Mouse (Mus musculus): ENCODE measurements around the gene Mlf2. TPM values are rescaled to one million over a fixed set of nuclear protein-coding genes. Genes with fewer than 3 reads are reported as not detected.

Mlf2 gene
- polyA plus RNA-seq, 1 experiment from 2014 or later, result 346 TPM

DNA sequence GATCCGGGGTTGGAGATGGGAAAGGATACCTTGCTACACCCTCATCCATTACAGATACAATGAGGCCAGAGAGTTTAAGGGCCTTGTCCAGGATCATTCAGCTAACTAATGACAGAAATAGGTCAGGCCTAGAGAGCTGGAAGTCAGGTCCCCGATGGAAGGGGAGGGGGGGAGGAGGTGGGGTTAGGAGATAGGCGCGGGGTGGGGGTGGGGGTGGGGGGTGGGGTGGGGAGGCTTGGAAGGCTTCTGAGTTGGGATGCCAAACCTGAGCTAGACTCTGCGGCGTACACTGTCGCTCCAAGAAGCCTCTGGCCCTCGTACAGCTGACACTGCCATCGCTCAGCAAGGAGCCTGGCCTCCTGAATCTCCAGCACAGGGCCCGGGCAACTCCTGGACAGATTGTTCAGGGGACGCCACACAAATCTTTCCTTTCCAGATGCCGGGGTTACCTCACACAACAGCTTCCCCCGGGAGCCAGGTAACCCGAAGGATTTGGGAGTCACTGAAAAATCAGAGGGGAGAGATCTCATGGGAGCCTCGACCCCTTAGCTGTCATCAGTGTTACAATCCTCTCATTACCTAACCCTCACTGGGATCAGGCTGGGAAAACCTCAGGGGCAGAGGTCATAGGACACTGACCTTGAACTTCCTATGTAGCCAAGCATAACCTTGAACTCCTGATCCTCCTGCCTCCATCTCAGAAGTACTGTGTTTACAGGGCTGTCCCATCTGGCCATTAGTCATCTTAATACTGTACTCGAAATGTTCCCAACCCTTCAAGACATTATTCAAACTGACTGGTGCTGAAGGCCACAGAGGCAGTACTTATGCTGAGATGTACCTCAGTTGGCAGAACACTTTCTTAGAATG lies 26.0 kb upstream of the Mlf2 start:
- Histone ChIP-seq H3K4me3 (ENCODE audit: low read depth, low read length) (peak overlapping the region; percentile 52), H3K27me3 (replicated peaks; ENCODE audit: control insufficient read depth, insufficient read depth, low read length) (no peaks in the 10 kb centered on the region), H3K4me1 (ENCODE audit: control insufficient read depth, insufficient read depth, low read length) (peaks cover 16% of the 10 kb centered on the region), H3K27ac (replicated peaks; ENCODE audit: low read depth, low read length) (peak overlapping the region; percentile 99), H3K9ac (ENCODE audit: low read depth, low read length) (peak overlapping the region; percentile 74), H3K9me3 (ENCODE audit: control insufficient read depth, low read length) (no peaks in the 10 kb centered on the region), H3K36me3 (ENCODE audit: control insufficient read depth, insufficient read depth, low read length) (no peaks in the 10 kb centered on the region), H3K4me2 (ENCODE audit: low read depth, low read length) (peak overlapping the region; percentile 80)
- ATAC-seq (ENCODE audit: low read depth), result no peak
- DNase-seq (ENCODE audit: low spot score), result no peak
- WGBS, result 41% methylated on average over 13 of the region's 16 CpGs

DNA sequence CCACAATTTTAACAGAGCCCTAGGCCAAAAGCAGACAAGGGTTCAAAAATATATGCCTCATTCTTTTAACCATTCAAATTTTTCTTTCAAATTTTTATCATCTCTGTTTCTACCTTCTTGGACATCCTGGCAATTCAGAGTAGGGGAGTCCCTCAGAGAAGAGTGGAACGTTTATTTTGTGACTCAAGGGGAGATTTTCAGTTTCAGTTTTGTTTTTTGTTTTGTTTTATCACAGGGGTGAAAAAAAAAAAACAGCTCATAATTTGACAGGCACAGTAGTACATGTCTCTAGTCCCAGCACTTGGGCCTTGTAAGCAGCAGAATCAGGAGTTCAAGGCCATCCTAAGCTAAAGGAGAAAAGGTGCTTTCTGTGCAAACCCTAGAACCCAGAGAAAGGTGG lies 23.4 kb upstream of the Mlf2 start:
- no peak for ATAC-seq (ENCODE audit: low read depth)
- WGBS, result 65% methylated on average over 1 of the region's 1 CpGs
- H3K36me3 ChIP-seq (ENCODE audit: control insufficient read depth, insufficient read depth, low read length), result peaks cover 4% of the 10 kb centered on the region
- H3K27ac ChIP-seq (replicated peaks; ENCODE audit: low read depth, low read length), result no peak overlapping the region
- H3K27me3 ChIP-seq (replicated peaks; ENCODE audit: control insufficient read depth, insufficient read depth, low read length), result no peaks in the 10 kb centered on the region
- H3K4me2 ChIP-seq (ENCODE audit: low read depth, low read length), result no peak overlapping the region
- DNase-seq (ENCODE audit: low spot score), result no peak
- no peak overlapping the region for H3K4me3 ChIP-seq (ENCODE audit: low read depth, low read length)
- peaks cover 16% of the 10 kb centered on the region for H3K4me1 ChIP-seq (ENCODE audit: control insufficient read depth, insufficient read depth, low read length)
- H3K9ac ChIP-seq (ENCODE audit: low read depth, low read length), result no peak overlapping the region
- no peaks in the 10 kb centered on the region for H3K9me3 ChIP-seq (ENCODE audit: control insufficient read depth, low read length)

DNA sequence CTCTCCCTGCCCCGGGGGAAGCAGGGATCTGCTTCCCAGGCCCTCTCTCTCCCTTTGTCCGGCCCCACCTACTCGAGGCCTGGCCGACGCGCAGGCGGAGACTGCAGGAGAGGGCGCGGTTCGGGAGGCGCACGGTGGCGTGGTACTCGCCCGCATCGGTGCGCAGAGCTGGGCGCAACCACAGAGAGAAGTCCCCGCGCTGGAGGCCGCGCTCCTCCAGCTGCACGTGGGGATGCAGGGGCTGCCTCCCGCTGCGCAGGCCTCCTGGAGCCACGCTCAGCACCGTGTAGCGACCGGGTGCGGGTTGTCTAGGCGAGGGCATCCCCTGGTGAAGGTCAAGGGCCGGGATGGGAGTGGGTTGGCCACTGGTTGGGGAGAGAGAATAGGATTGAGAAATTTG lies 21.2 kb upstream of the Mlf2 start:
- 8% methylated on average over 32 of the region's 32 CpGs for WGBS
- Histone ChIP-seq H3K4me2 (ENCODE audit: low read depth, low read length) (peak overlapping the region; percentile 49), H3K36me3 (ENCODE audit: control insufficient read depth, insufficient read depth, low read length) (peaks cover 27% of the 10 kb centered on the region), H3K27me3 (replicated peaks; ENCODE audit: control insufficient read depth, insufficient read depth, low read length) (no peaks in the 10 kb centered on the region), H3K4me1 (ENCODE audit: control insufficient read depth, insufficient read depth, low read length) (peaks cover 14% of the 10 kb centered on the region), H3K27ac (replicated peaks; ENCODE audit: low read depth, low read length) (no peak overlapping the region), H3K4me3 (ENCODE audit: low read depth, low read length) (peak overlapping the region; percentile 21), H3K9ac (ENCODE audit: low read depth, low read length) (peak overlapping the region; percentile 50), H3K9me3 (ENCODE audit: control insufficient read depth, low read length) (no peaks in the 10 kb centered on the region)
- DNase-seq (ENCODE audit: low spot score), result peak; percentile 50
- peak; percentile 62; the same call in 1 of the 2 replicates for ATAC-seq (ENCODE audit: low read depth)

DNA sequence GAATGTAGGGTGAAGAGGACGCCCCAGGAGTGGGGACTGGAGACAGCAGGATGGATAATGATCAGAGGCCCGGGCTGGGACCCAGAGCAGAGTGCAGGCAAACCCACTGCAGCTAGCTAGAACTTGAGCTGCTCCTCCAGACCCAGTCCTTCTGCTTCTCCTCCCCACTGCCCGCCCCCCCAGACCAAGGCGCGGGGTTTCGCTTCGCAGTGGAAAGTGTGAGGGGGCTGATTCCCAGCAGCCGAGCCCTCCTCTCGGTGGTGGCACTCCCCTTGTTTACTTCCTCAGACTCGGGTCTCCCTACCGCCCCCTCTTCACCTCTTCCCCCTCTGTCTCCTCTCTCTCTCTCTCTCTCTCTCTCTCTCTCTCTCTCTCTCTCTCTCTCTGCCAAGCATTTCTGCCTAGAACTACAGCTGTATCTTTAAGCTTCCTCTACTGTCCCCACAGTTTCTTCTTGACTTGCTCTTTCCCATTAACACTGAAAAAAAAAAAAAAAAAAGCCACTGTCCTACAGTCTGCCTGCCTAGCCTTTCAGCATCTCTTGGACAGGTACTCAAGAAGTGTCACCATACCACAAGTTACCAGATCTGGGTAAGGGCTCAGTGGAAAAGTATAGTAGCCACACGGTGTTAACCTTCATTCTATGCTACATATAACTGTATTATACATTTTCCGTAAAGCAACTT lies 19.5 kb upstream of the Mlf2 start, which contains the start of gene Lag3:
Gene Lag3, minus strand, starts transcription at position 173 of the 686 bp plus-strand sequence.
- peak within 1 kb of the TSS; percentile 13 for H3K4me2 ChIP-seq (ENCODE audit: low read depth, low read length)
- no peak for DNase-seq (ENCODE audit: low spot score)
- H3K9ac ChIP-seq (ENCODE audit: low read depth, low read length), result peak within 1 kb of the TSS; percentile 20
- H3K27me3 ChIP-seq (replicated peaks; ENCODE audit: control insufficient read depth, insufficient read depth, low read length), result no peaks in the 10 kb centered on the region
- no peak for ATAC-seq (ENCODE audit: low read depth)
- 48% methylated on average over 4 of the region's 13 CpGs for WGBS
- H3K4me3 ChIP-seq (ENCODE audit: low read depth, low read length), result no peak within 1 kb of the TSS
- H3K27ac ChIP-seq (replicated peaks; ENCODE audit: low read depth, low read length), result no peak within 1 kb of the TSS
- H3K4me1 ChIP-seq (ENCODE audit: control insufficient read depth, insufficient read depth, low read length), result peaks cover 23% of the 10 kb centered on the region
- peaks cover 27% of the 10 kb centered on the region for H3K36me3 ChIP-seq (ENCODE audit: control insufficient read depth, insufficient read depth, low read length)
- H3K9me3 ChIP-seq (ENCODE audit: control insufficient read depth, low read length), result no peaks in the 10 kb centered on the region

DNA sequence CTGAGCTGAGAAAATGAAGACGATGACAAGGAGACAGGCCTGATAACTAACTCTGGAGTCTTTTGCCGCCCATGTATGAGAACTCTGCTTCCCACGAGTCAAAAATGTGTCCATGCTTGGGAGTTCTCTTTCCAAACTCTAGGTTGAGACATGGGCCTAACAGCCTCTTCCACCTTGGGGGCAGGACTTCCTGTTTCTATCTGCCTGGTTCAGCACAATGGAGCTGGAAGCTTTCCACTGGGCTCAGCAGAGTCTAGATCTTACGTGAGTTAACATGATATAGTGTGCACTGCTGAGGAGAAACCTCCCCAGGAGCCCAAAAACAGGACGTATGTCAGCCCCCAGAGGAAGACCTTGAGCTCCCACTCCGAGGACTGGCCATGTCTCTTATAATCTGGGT lies 18.0 kb upstream of the Mlf2 start:
- Histone ChIP-seq H3K4me2 (ENCODE audit: low read depth, low read length) (no peak overlapping the region), H3K36me3 (ENCODE audit: control insufficient read depth, insufficient read depth, low read length) (peaks cover 27% of the 10 kb centered on the region), H3K4me3 (ENCODE audit: low read depth, low read length) (no peak overlapping the region), H3K27me3 (replicated peaks; ENCODE audit: control insufficient read depth, insufficient read depth, low read length) (no peaks in the 10 kb centered on the region), H3K4me1 (ENCODE audit: control insufficient read depth, insufficient read depth, low read length) (peaks cover 25% of the 10 kb centered on the region), H3K27ac (replicated peaks; ENCODE audit: low read depth, low read length) (no peak overlapping the region), H3K9me3 (ENCODE audit: control insufficient read depth, low read length) (no peaks in the 10 kb centered on the region), H3K9ac (ENCODE audit: low read depth, low read length) (no peak overlapping the region)
- ATAC-seq (ENCODE audit: low read depth) (no peak), DNase-seq (ENCODE audit: low spot score) (no peak)
- WGBS, result 79% methylated on average over 6 of the region's 6 CpGs

DNA sequence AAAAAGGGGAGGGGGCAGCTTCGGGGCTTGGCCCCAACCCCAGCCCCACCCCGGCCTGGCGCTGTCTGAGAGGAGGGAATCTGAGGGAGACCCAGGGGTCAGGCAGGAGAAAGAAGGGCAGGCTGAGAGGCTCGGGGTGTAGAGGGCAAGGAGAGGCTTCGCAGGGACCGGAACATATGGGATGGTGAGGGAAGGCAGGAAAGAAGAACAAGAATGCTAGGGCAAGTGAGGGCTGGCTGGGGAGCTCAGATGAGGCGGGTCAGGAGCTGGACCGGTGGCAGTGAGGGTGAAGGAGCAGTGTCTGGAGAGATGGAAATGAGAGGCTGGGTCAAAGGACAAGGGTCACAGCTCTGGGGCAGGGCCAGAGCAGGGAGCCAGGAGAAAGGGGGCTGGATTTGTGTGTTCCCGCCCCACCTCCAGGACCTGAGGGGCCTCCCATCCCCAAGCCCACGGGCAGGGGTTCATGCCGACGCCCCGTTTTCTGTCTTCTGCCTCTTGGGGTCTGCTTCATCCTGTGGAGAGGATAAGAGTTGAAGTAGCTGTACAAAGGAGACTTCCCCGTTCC lies 17.4 kb upstream of the Mlf2 start:
- no peaks in the 10 kb centered on the region for H3K27me3 ChIP-seq (replicated peaks; ENCODE audit: control insufficient read depth, insufficient read depth, low read length)
- ATAC-seq (ENCODE audit: low read depth) (no peak), DNase-seq (ENCODE audit: low spot score) (no peak)
- WGBS, result 57% methylated on average over 9 of the region's 14 CpGs
- H3K27ac ChIP-seq (replicated peaks; ENCODE audit: low read depth, low read length), result peak overlapping the region; percentile 50; the same call in 1 of the 2 replicates
- H3K4me2 ChIP-seq (ENCODE audit: low read depth, low read length), result no peak overlapping the region
- H3K4me3 ChIP-seq (ENCODE audit: low read depth, low read length), result no peak overlapping the region
- no peak overlapping the region for H3K9ac ChIP-seq (ENCODE audit: low read depth, low read length)
- peaks cover 27% of the 10 kb centered on the region for H3K36me3 ChIP-seq (ENCODE audit: control insufficient read depth, insufficient read depth, low read length)
- H3K4me1 ChIP-seq (ENCODE audit: control insufficient read depth, insufficient read depth, low read length), result peaks cover 30% of the 10 kb centered on the region
- H3K9me3 ChIP-seq (ENCODE audit: control insufficient read depth, low read length), result no peaks in the 10 kb centered on the region

DNA sequence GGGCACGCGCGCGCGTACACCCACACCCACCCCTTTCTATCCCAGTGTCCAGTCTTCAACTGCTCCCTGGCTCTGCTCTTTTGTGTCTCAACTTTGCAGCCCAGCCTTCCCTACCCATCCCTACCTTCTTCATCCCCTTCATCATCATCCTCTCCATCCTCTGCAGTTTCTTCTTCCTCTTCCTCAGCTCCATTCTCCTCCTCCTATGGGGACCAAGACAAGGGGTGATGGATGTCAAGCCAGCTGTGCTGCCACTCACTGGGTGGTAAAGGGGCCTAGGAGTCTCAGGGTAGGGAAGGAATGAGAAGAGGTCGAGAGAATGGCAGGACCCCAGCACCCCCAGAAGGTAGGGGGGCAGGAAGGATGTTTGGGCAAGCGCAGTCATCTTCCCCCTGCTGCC lies 16.7 kb upstream of the Mlf2 start:
- H3K36me3 ChIP-seq (ENCODE audit: control insufficient read depth, insufficient read depth, low read length), result peaks cover 27% of the 10 kb centered on the region
- H3K27me3 ChIP-seq (replicated peaks; ENCODE audit: control insufficient read depth, insufficient read depth, low read length), result no peaks in the 10 kb centered on the region
- no peak for DNase-seq (ENCODE audit: low spot score)
- no peak overlapping the region for H3K4me3 ChIP-seq (ENCODE audit: low read depth, low read length)
- ATAC-seq (ENCODE audit: low read depth), result no peak
- H3K9ac ChIP-seq (ENCODE audit: low read depth, low read length), result 0 out of 2 replicates have a peak overlapping the region, but pooled peaks have one; percentile 34
- WGBS, result 81% methylated on average over 7 of the region's 7 CpGs
- peak overlapping the region; percentile 99 for H3K4me2 ChIP-seq (ENCODE audit: low read depth, low read length)
- 0 out of 2 replicates have a peak overlapping the region, but pooled peaks have one; percentile 100 for H3K27ac ChIP-seq (replicated peaks; ENCODE audit: low read depth, low read length)
- peaks cover 32% of the 10 kb centered on the region for H3K4me1 ChIP-seq (ENCODE audit: control insufficient read depth, insufficient read depth, low read length)
- H3K9me3 ChIP-seq (ENCODE audit: control insufficient read depth, low read length), result no peaks in the 10 kb centered on the region

DNA sequence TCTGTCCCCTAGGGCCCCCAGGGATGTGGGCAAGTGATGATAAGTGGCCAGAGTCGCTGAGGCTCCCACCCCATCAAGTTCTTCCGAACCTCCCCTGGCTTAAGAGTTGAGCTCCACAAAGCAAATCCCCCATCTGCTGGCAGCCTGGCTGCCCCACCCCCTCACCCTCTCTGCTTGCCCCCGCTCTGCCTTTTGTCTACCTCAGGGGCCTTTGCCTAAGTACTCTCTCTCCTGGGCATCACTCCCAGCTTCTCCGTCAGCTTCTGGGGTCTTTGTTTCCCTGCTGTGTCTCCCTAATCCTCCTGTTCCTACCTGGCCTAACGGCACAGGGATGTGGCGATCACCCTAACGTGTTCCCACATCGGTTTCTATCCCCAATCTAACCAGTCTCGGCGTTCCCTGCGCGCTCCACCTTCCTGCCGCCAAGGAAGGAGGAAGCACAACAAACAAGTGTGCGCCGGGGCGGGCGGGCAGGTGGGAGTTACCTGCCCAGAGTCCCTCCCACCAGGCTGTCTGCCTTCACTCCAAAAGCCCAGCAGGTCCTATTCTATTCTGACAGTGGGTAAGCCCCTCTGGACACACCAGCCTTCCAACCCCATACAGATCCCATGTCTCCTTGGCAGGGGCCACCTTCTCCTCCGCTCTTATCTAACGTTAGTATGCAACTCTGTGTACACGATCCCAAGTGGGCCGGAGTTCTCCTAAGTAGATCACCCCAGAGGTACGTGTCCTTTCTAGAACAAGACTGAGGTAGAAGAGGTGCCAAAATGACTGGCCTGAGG lies 15.8 kb upstream of the Mlf2 start:
- no peak for ATAC-seq (ENCODE audit: low read depth)
- Histone ChIP-seq H3K9ac (ENCODE audit: low read depth, low read length) (peak overlapping the region; percentile 99), H3K9me3 (ENCODE audit: control insufficient read depth, low read length) (no peaks in the 10 kb centered on the region), H3K4me2 (ENCODE audit: low read depth, low read length) (peak overlapping the region; percentile 99), H3K27ac (replicated peaks; ENCODE audit: low read depth, low read length) (peak overlapping the region; percentile 100; the same call in 1 of the 2 replicates), H3K27me3 (replicated peaks; ENCODE audit: control insufficient read depth, insufficient read depth, low read length) (no peaks in the 10 kb centered on the region), H3K4me3 (ENCODE audit: low read depth, low read length) (peak overlapping the region; percentile 93), H3K36me3 (ENCODE audit: control insufficient read depth, insufficient read depth, low read length) (peaks cover 27% of the 10 kb centered on the region), H3K4me1 (ENCODE audit: control insufficient read depth, insufficient read depth, low read length) (peaks cover 28% of the 10 kb centered on the region)
- 15% methylated on average over 22 of the region's 22 CpGs for WGBS
- DNase-seq (ENCODE audit: low spot score), result peak; percentile 50

All from embryonic facial prominence, embryonic 14.5 days (tissue).